Mouse (Mus musculus): Measurements from ENCODE around the gene Shisa2.
"Not testable (repeated sequence)": the region's sequence is repeated elsewhere in the genome, so short reads cannot be mapped to it uniquely, and the experiment has no call there.

Shisa2 gene

GRCm38 (mm10) chr14:59625158-59625805 lies at the start of gene Shisa2:
Gene Shisa2, plus strand, starts transcription at chr14:59625308.
- peak; percentile 59 for DNase-seq (ENCODE audit: low spot score)

GRCm38 (mm10) chr14:59576385-59576784 lies 48.7 kb upstream of the Shisa2 start:
- DNase-seq (ENCODE audit: low spot score) = no peak

DNA sequence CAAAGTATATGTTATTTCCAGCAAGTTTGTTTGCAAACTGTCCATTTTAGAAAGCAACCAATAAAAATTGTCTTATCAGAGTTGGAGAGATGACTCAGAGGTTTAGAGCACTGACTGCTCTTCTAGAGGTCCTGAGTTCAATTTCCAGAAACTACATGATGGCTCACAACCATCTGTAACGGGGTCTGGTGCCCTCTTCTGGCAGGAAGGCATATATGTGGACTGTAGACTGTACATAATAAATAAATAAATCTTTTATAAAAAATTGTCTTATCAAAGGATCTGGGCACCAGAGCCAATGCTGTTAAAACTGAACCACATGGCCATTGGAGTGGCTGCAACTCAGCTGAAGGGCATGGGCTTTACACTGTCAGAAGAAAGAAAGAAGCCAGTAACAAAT lies 34.5 kb upstream of the Shisa2 start:
- no peak for DNase-seq (ENCODE audit: low spot score)

DNA sequence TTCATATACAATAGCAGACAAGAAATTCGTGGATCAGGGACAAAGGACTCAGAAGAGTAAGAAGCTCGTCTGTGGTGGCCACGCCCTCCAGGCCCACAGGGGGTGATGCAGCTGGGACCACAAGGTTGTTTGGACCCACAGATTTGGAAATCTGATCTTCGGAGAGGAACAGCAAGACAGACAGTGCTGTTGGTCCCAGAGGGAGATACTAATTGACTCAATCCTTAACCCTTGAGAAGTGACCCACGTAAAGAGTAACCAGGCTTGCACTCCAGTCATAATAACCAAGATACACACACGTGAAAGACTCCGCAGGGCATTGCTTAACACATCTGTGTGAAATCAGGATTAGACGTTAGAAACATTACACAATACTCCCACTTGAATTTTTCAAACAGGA lies 33.2 kb upstream of the Shisa2 start:
- no peak for DNase-seq (ENCODE audit: low spot score)

DNA sequence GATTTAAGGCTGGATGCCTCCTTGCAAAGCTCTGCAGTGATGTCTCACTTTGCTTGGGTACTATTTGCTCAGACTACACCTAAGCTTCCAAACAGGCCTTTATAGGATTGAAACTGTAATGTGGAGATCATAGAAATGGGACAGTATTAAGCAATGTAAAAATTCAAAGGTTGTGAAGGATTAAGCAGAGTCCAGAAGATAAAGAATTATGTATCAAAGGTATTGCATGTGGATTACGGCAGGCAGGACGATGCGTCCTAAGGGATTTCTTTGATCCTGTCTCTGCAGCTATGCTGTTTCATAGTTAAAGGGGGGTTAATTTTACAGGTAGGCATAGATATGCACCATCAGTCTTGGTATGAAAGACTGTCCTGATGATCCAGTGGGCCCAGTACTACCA lies 32.5 kb upstream of the Shisa2 start:
- DNase-seq (ENCODE audit: low spot score) = no peak

DNA sequence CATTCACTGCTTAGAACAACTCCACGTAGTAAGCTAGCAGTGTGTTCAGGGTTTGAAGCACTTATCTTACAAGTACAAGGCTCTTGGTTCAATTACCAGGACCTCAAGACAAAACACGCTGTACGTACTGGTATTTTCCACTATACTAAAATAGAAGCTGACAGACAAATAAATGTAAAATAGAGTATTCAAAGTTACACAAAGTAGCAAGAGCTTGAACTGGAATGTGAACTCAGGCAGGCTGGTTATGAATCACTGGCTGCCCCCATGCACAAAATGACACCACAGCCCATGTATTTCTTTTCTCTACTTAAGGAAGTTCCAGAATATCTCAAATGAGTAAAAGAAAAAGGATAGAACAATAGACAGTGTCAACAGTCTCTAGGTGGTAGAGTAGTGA lies 30.1 kb upstream of the Shisa2 start:
- no peak for DNase-seq (ENCODE audit: low spot score)

DNA sequence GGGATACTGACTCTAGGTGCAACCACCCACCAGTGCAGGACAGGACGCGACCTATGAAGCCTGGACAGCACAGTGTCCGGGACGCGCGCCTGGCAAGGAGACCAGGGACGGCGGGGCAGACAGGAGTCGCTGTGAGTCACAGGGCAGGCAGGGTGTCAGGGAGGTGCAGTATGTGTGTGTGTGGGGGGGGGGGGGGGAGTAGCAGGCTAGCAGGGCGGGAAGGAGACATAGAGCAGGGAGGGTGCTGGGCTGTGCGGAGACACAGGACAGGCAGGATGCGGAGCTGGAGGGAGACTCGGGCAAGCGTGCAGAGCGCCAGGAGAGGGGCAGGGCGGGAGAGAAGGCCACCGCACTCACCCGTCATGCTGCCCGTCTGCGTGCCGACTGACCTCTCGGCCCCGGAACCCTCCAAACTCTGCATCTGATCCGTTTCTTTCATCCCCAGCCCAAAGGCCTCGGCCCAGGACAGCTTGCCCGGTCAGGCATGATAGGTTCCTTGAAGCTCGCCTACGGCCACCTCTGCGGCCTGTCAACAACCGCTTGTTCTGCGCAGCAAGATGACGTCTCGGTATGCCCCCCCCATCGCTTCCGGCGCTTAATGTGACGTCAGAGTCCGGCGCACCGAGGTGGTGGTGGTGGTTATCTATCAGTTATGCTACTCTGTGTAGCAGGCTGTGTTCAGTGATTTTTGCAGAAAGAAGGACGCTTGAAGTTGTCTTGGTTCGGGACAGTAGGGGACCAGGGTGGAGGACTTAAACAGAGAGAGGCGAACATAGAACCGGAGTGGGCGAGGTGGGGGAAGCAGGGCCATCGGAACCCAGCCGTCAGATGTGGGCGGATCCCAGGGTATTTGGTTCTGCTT lies 27.5 kb upstream of the Shisa2 start, which contains the start of gene Cdadc1:
Gene Cdadc1, minus strand, starts transcription at position 562 of the 862 bp plus-strand sequence.
- DNase-seq (ENCODE audit: low spot score) = peak; percentile 99

GRCm38 (mm10) chr14:59598260-59598627 lies 26.9 kb upstream of the Shisa2 start:
- DNase-seq (ENCODE audit: low spot score) = no peak

DNA sequence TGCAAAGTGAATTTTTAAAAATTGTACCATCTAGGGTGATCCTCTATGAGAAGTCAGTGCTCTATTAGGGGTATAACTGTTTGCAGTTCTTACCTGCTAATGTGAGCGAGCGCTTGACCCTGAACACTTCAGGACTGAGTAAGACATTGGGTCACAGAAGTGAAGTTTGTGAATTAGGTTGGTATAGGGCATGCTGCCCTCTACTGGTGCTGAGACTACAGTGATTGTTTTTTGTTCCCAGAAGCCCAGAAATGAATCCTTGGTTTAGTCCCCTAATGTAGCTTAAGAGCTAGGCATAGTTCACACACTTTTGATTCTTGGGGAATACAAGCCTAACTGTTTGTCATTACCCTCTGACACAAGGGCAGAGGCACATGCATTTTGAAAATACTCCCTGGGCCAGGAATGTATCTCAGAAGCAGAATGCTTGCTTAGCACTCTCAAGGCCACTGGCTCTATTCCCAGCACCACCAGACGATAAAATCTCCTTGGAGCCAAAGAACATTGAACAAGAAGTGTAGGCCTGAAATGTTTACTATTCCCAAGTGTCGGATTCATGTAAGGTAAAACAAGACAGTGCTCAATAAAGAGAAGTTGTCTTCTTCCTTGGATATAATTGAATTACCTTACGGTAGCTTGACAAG lies 21.0 kb upstream of the Shisa2 start:
- DNase-seq (ENCODE audit: low spot score) = no peak

DNA sequence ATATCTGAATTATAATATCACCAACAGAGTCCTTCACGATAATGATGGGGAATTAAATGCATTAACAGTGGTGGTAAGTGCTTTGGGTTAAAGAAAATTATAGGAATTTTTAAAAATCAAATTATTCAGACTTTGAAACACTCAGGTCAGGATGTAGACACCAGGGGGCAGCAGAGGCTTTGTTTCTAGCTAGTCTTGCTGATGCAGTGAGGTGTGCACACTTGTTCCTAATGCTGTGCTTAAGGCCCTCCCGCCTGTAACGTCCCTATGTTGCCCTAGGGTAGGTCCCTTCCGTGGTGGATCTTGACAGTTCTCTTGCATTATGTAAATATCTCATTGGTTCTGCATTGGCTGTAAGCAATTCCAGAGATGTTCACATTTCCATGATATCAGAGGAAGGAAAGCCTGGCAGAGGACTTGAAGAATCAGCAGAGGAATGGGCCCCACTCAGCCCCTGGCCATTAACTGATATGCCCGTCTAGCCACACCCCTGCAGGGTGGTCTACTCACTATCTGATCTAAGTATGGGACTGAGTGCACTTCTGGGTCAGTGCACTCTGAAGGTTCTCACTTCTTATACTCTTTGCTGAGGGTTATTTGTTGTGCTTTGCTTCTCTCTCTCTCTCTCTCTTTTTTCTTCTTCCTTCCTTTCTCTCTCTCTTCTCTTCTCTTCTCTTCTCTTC lies 19.3 kb upstream of the Shisa2 start:
- no peak for DNase-seq (ENCODE audit: low spot score)

GRCm38 (mm10) chr14:59607021-59607420 lies 18.1 kb upstream of the Shisa2 start:
- no peak for DNase-seq (ENCODE audit: low spot score)

GRCm38 (mm10) chr14:59612920-59613625 lies 12.0 kb upstream of the Shisa2 start:
- no peak for DNase-seq (ENCODE audit: low spot score)

DNA sequence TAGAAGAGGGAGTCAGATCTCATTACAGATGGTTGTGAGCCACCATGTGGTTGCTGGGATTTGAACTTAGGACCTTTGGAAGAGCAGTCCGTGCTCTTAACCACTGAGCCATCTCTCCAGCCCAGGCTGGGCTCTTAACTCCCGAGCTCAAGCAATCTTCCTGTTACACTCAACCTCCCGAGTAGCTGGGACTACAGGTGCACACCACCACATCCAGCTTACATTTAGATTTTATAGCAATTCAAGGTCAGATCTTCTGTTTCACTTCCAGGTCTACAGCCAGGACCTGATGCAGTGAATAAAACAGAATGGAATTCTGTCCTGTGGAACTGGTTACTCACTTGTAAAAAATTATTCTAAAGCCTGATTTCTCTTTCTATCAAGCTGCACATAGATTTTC lies 11.0 kb upstream of the Shisa2 start:
- DNase-seq (ENCODE audit: low spot score) = not testable (repeated sequence)

DNA sequence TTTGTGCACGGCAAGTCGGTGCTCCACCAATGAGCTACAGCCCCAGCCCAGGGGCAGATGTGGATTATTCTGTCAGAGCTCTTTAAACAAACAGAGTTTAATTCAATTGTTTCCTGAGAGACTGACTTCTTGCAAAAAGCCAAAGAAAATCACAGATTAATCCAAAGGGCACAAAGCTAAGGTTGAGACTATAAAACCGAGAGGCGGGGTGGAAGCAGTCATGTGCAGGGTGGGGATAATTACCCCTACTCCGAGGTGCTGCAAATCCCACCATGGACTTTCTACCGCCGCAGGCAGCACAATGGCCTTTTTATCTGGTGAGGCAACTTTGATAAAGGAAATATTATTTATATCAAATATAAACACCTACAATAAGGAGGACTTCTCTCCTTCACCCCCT lies 8.3 kb upstream of the Shisa2 start:
- DNase-seq (ENCODE audit: low spot score) = no peak

DNA sequence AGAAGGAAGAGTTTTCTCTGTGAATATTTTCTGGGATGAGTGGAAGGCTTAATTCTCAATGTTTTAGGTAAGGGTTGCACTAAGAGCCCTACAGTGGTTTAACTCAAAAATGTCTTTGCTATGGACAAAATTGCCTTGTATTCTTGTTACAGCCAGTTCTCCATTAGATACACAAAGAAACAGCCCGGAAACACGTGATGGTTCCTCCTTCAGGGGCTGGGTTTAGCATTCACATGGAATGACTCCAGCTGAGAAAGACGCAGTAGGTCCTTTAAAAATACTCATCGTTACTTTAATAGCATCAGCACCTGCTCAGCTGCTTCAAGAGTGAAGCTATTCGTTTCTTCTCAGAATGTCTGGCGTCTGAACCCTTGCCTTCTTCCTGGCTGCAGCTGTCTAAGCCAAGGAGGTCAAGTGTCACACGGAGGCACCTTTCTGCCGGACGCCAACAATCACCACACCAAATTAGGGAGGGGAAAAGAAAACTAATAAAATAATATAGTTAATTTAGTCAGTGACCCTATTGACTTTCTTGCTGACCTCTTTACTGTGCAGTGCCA lies 702 bp upstream of the Shisa2 start:
- DNase-seq (ENCODE audit: low spot score) = no peak

GRCm38 (mm10) chr14:59625806-59626364 lies 777 bp downstream of the Shisa2 start:
- DNase-seq (ENCODE audit: low spot score) = no peak

DNA sequence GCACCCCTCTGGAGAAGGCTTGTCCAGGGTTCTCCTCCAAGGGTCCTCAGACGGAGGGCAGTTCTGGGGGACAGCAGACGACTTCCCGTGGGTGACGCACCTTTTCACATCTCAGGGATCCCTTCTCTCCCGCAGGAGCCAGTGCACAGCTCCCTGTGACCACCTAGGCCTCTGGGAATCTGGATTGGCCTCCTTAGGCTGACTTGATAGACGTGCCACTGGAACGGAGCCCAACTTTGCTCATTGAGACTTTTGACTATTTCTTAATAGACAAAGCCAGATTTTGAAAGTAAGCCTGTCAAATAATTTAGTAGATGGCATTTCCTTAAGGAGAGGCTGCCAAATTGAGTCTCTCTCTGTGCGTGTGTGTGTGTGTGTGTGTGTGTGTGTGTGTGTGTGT lies 1.6 kb downstream of the Shisa2 start:
- no peak for DNase-seq (ENCODE audit: low spot score)

DNA sequence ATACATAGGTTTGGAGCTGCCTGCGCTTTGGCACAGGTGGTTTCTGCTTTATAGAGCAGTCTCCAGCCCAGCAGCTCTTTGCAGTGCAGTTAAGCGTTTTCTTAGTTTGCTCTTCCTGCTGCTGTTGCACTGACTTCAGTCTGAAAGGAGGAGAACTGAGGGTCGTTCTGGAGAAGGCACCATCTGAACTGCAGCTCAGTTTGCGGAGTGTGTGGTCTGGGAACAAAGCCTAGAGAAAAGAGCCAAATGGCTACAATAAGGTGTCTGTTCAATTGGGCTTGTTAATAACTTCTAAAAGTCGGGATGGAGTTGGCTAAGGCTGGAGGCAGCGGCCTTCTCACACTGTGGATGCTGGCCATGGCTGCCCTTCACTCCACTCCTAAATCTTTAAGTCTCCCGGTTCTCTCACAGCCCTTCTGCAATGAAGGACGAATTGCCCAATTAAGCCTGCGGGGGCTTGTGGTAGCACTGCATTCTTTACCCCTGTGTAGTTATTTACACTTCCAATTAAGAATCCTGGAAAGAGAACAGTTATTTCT lies 2.1 kb downstream of the Shisa2 start:
- no peak for DNase-seq (ENCODE audit: low spot score)

DNA sequence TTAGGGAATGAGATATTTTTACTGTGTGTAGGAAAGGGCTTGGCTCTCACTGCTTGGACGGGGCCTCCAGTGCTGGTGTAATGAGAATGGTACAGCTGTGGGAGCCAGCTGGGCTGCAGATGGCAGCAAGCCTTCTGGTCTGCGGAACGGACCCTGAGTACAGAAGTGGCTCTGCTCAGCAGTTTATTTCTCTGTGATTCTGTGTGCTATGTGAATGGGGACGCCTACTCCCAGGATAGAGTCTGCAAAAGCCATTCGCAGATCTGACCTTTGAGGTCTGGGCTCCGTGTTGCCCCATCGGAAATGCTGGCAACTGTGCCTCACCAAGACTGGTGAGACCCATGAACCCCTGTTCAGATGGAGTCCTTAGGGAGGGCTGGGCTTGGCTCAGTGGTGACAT lies 2.7 kb downstream of the Shisa2 start:
- no peak for DNase-seq (ENCODE audit: low spot score)

DNA sequence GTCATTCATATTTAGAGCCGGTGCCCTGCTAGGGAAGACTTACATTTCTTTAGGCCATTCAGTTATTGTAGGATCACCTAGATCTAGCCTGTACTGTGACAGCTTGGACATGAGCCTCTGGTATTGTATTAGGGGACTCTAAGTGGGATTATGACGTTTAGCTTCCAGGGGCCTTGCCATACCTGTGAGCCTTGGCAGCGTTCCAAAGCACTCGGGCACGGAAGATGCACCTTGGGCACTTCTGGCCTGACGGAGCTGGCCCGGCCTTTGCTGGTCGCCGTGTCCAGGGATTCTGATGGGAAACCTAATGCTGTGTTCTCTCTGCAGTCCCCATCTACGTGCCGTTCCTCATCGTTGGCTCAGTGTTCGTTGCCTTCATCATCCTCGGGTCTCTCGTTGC lies 4.2 kb downstream of the Shisa2 start:
- DNase-seq (ENCODE audit: low spot score) = no peak

- DNase-seq (ENCODE audit: low spot score) = no peak
Observed at GRCm38 (mm10) chr14:59630096-59630495, 5.0 kb downstream of the Shisa2 start.
